Mouse (Mus musculus): Measurements from ENCODE around the gene Spats1.

The Spats1 gene

DNA sequence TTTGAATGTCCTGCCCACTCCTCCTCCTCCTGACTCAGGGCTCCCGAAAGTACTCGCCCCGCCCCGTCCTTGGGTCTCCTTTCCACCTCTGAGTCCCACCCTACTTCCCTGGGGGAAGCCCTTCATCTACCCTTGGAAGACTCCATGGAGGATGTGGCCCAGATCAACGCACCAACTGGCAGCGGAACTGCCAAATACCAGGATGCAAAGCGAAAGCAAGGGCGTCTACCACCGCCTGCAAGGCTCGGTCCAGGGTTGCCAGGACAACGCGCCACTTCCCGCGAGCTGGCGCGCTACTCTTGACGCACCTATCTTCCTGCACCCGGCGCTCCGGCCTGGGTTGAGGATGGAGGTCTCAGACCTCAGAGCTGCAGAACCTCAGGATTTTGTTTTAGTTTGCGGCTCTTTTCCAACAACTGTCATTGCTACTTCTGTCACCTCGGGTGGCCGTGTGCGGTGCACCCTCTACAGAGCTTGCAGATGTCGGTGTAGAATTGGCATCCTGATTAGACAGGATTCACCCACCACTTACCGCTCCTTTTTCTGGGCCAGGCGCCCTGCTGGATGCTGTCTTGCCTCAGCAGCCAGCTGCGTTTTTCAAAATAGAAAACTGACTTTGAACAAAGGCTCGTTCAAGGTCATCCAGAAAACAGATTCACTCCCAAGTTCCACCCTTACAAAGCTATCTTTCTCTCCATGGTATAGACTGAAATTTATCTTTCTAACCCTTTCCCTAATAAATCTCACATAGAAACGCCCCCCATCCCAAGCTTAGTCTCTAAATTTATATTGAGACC lies at the start of gene Spats1:
Spats1 (minus strand) TSS at position 747 of the 797 bp plus-strand sequence.
- DNase-seq = peak; percentile 76

DNA sequence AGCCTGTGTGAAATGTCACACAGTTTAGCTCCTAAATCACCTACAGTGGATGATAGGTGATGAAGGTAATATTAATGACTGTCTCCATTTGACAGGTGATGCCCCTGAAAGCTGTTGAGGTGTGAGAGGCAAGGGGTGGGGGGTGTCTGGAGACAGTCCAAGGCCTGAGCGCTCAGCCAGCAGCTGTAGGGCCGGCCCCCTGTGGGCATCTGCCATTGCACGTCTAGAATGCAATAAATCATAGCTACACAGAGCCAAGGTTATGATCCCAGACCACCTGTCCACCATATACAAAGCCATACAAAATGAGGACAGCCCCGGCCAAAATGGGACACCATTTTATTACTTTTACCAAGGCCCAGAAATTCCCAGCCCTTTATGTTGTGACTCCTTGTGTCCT lies 49.7 kb upstream of the Spats1 start:
- no peak for DNase-seq

DNA sequence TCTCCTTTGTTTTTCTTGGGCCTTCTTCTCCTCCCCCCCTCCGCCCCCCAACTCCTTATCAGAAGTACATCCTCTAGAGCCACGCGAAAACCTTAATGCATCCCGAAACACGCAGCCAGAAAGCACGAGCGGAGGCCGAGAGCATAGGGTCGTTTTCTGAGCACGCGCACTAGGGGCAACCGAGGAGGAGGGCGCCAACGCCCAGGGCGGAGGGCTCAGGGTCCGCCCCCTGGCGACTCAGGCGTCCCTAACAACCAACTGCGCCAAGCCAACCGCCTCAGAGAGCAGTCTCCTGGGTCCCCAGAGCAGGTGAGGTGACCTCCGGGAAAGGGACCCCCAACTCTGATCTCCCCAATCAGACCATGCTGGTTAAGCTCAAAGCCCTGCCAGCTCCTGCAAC lies 48.0 kb upstream of the Spats1 start, which contains the start of gene Tcte1:
Tcte1 (plus strand) TSS at position 172 of the 400 bp plus-strand sequence.
- DNase-seq = peak; percentile 77

DNA sequence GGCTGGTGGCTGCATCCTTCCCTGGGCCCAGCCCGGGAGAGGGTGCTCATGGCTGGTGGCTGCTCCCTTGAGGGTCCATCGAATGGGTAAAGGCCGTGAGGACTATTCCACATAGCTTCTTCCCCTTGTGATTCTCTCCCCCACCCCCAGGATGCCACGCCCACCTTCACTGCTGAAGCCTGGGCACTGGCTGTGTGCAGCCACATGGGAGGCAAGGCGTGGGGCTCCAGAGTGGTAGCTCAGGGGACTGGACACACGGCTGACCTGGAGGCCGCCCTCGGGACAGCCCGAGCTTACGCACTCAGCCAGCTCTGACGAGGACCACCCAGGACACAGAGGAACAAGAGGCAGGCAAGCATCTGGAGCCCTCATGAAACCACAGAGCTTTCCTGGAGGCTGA lies 44.9 kb upstream of the Spats1 start:
- DNase-seq = no peak

DNA sequence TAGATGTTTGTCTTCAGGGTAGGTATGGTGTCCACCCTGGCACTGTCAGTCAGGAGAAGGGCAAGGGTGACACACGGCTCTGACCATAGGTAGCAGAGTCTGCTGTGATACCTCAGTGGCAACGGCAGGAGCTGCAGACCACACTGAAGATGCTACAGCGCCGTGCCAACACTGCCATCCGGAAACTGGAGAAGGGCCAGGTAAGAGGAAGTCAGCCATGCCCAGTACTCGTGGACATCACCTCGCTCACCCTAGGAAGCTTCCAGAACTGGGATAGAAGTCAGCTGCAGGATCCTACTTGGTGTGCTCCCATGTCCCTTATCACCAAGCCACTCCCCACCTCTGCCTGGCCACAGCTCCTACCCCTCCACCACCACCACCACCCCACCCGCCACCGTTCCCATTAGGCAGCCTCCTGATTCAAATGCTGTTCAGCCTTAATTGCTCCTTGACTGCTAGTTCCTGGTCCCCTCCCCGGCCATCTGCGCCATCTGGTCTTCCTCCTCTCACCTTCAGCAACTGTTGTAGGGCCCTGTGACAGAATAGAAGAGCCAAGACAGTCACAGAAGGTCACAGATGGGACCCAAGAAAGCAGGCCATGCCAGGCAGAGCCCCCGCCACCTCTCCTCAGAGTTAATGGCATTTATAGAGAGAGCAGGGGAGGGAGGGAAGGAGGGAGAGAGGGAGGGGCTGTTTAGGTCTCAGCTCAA lies 43.7 kb upstream of the Spats1 start:
- no peak for DNase-seq

DNA sequence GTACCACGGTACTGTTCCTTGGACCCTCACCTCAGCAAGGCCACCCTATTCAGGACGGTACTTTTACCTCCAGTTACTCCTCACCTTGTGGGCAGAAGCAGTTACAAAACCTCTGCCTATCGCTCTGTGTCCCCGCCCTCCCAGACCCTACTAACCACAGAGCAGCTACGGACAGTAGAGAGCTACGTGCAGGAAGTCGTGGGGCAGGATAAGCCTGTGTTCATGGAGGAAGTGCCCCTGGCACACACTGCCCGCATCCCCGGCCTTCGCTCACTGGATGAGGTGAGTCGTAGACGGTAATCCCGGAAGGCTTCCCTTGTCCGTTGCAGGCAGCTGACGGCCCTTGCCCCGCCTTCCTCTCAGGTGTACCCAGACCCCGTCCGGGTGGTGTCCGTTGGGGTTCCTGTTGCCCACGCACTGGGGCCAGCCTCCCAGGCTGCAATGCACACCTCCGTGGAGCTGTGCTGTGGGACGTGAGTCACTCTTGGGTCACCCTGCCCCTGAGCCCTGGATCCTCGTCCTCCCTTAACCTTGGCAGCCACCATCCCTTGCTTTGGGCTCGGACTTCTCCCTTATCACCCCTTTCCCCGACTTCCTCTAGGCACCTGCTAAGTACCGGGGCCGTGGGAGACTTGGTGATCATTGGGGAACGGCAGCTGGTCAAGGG lies 42.5 kb upstream of the Spats1 start:
- no peak for DNase-seq

DNA sequence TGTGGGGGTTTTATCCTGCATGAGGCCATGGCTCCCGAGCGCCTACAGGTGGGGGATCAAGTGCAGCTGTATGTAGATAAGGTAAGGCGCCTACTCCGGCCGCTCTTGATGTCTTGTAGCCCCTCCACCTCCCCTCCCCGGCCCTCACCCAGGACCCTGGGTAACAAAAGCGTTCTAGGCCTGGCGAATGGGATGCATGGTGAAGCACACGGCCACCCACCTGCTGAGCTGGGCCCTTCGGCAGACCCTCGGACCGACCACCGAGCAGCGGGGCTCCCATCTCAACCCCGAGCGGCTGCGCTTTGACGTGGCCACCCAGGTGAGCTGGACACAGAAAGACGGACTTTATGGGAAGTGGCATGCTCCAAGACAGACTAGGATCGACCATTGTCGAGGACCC lies 41.9 kb upstream of the Spats1 start:
- no peak for DNase-seq

DNA sequence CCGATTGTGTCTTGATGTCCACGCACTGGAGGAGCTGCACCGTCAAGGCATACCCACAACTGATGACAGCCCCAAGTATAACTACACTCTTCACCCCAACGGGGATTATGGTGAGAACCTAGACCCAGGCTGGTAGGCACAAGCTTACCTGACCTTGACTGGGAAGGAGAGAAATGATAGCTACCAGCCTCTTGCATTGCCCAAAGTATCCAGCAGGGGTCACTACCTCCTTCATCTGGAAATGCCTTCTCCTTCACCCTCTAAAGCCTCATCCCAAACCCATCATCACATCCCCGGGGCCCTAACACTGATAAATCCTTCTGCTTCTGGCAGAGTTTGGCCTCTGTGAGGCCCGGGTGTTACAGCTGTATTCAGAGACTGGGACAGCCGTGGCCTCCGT lies 41.3 kb upstream of the Spats1 start:
- DNase-seq = peak; percentile 77

DNA sequence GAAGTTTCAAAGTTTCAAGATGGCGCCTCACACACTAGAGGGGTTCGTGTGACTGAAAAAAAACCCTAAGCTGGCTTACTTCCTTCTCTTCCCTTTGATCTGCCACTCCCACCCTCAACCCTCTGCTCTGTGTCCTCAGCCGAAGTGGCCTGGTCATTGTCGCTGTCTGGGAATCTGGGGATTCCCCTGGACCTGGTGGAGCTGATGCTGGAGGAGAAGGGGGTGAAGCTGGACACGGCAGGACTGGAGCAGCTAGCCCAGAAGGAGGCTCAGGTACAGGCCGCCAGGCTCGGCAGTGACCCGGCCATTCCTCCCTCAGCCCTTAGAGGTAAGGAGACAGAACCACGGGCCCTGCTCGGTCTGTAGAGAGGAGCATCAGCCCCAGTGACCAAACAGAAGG lies 40.6 kb upstream of the Spats1 start:
- DNase-seq = peak; percentile 3

DNA sequence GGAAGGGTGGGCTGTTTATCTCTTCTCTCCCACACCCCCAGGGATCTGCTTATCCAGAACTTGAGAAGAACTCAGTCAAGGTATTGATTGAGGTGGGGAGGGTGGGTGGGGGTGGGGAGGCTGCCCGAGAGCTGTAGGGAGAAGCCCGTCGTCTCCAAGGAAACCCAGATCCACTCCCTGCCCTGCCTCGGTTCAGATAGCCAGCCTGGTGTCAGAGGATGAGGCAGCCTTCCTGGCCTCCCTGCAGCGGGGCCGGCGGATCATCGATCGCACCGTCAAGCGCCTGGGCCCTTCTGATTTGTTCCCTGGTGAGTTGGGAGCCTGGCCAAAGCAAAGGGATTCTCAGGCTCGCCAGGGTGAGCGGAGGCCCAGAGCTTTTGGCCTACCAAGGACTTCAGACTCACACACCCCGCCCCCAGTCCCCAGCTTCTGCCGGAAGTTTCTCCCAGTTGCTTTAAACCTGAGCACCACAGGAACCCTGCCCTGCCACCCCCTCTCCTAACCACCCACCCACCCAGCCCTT lies 40.0 kb upstream of the Spats1 start:
- DNase-seq = no peak

DNA sequence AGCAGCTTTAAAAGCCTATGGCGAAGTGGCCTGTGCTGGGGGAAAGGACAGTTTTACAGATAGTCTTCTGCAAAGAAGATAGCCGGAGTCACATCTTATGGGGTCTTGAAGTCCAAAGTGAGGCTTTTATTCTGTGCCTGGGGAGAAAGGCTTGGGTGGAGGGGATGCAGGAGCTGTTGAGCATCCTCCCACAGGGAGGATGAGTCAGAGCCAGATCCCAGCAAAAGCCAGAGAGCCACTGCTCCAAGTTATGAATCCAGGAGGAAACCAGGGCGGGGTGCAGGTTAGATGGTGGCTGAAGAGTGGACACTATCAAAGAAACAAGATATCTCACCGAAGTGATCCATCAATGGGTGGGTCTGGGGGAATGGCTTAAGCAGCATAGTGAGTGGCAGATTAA lies 36.5 kb upstream of the Spats1 start:
- no peak for DNase-seq

DNA sequence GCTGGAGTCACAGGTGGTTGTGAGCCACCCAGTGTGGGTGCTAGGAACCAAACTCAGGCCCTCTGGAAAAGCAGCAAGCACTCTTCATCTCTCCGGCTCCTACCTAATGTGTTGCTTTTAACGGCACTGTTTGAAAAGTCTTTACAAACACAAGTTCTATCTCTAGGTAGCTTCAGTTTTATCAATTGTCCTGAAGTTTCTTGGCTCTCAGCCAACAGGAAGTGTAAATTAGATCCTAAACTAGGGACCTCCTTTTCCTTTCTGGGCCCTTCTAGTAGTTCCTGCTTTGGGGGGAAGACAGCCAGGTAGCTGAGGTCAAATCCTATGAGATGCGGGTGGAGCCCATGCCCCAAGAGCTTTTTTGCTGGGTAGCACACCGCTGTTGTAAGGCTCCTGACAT lies 35.7 kb upstream of the Spats1 start:
- no peak for DNase-seq

DNA sequence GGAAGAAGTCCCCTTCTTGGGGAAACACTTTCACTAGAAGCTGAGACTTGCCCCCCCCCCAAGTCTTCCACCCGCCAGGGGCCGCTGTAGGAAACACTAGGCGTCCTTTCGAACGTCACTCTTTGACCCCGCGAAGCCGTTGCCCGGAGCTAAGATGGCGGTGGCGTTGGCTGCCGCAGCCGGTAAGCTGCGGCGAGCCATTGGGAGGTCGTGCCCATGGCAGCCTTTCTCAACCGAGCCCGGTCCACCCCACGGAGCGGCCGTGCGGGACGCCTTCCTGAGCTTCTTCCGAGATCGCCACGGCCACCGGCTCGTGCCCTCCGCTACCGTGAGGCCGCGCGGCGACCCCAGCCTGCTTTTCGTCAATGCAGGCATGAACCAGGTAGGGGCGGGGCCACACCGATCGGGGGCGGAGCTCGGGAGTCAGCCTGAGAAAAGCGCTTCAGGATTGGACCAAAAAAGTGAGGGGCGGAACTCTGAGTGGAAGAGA lies 31.5 kb upstream of the Spats1 start, which contains the start of gene Aars2:
Aars2 (plus strand) TSS at position 142 of the 490 bp plus-strand sequence.
- DNase-seq = peak; percentile 97

DNA sequence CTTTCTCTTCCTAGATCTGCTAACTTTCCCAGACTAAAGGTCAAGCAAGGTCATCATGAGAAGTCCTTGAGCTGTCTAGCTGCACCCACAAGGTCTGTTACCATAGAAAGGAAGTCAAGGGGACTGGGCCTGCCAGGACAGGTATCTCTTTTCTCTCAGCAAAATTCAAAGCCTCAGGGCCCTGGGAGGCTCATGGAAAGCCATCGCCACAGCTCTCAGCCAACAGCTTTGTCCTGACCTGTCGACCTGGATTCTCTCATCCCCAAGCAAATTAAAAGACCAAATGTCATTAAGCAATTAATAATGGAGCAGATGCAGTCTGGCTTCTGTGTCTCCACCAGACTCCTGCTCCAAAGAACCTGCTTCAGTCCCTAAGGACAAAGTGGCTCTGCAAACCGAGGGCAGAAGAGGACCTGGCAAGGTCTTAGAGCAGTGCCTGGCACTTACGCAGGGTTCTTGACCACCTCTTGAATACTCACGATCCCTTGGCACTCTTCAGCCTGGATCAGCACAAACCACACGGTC lies 30.8 kb upstream of the Spats1 start:
- peak; percentile 14 for DNase-seq

DNA sequence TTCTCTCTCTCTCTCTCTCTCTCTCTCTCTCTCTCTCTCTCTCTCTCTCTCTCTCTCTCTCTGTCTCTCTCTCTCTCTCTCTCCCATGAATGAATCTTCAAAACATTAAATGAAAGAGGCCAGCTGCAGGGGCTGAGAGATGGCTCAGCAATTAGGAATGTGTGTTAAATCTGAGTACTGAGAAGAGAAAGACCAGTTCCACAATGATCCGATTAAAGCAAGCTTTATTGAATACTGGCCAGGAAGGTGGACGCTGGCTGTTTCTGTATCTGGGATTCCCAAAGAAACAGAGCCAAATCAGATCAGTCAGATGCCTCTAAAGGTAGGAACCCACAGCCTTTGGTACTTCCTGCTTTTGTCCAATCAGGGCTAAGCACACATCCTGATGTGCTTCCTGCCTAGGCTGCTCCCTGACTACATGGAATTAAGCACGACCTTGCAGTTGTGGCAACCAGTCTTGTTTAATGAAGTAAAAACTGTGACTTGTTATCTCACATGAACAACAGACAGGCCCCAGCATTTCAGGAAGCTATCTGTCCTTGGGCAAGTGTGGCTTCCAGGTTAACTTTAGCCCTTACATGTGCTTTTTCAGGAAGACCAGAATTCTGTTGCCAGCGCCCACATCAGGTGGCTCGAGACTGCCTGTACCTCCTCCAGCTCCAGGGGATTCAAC lies 28.2 kb upstream of the Spats1 start:
- DNase-seq = peak; percentile 27

DNA sequence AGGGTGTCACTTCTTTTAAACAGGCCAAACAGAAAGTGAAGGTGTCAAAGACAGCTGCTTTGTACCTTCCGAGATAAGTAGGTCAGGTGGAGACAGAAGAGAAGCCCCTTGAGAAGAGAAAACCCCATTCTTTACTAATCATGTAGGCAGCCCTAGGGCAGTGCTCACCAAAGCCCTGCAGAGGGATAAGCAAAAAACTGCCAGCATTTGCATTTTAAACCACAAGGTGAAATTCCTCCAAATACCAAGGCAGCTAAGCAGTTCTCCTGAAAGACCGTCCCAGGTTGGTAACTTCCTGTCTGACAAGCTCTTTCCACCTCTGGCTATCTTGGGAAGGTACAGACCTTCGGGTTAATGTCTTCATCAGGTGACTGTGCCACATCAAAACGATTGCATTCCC lies 27.1 kb upstream of the Spats1 start:
- DNase-seq = peak; percentile 24

DNA sequence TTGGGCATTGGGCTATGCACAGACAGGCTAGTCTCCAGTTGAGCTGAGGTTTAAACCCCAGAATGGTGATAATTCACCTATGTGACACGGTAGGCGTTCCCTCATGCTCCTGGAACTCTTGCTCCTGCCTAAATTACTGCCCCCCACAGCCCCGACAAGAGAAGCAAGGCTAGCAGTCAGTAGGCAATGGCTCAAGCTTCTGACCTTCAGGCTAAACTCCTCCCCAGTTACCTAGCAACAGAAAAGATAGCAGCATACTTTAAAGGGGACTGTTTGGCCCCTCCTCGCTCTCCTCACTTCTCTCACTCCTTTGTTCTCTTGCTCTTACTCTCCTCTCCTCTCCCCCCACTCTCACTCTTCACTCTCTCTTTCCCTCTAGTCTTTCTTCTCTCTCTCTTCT lies 25.8 kb upstream of the Spats1 start:
- DNase-seq = no peak

DNA sequence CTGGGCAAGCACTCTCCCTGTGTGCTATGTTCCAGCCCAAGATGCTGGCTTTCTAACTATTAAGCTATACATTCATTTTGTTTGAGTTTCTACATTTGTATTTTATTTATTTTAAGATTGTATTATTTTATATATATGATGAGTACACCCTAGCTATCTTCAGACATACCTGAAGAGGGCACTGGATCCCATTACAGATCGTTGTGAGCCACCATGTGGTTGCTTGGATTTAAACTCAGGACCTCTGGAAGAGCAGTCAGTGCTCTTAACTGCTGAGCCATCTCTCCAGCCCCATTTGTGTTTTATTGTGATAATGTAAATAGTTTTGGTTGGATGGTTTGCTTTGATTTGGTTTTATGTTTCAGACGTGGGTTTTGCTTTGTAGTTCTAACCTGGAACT lies 24.3 kb upstream of the Spats1 start:
- DNase-seq = no peak

DNA sequence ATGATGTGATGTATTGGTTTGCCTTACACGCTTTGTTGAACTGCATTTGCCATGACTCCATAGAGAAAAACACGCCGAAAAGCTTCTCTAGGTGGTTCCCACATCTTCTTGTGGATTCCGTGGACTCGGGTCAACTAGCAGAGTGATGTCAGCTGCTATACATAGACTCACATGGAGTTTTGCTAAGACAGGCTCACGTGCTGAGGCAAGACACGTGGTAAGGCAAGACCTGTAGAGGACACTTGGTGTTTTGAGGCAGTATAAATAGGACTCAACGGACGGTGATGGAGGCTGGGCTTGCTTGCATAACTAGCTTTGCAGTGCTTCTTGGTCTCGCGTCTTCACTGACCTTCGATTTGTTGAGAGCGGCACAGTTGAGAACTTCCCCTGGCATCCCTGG lies 23.2 kb upstream of the Spats1 start:
- DNase-seq = no peak

DNA sequence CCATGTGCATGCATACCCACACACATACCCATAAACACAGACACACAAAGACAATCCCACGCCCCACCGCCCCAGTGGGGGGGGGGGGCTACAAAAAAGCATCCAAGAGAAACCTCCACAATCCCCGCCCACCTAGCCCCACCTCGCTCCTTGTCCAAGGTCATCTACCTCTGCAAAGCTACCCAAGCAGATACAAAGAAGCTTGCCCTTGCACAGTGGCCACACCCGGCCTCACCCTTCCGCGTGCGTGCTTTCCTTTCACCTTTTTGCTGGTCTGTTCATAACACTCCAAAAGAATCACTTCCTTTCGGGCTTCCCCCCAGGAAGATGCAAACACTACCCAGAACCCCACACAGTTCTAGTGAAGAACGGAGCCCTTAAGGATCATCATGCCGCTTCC lies 20.2 kb upstream of the Spats1 start:
- DNase-seq = no peak

DNA sequence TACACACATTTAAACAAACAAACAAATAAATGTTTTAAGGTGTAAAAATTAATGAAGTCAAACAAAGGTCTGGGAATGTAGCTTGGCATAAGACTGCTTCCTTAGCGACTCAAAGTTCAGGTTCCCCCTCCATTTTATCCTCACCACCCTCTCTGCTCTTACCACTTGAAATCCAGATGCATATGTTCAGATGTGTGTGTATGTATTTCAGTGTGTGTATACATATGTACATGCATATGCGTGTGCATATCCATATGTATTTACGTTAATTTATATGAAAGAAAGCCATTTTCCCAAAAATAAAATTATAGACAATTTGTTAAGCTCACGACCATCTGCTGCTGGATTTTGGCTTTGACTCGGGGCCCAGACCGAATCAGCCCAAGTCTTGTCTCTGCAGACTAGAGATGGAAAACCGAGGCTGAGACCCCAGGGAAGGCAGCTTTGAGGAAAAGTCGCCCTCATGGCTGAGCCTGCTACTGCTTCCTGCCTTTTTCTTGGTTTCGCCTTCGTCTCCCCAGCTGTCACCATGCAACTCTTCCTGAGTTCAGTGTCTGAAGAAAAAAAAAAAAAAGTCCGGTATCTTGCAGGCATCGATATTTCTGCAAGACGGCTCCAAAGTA lies 15.4 kb upstream of the Spats1 start:
- no peak for DNase-seq

DNA sequence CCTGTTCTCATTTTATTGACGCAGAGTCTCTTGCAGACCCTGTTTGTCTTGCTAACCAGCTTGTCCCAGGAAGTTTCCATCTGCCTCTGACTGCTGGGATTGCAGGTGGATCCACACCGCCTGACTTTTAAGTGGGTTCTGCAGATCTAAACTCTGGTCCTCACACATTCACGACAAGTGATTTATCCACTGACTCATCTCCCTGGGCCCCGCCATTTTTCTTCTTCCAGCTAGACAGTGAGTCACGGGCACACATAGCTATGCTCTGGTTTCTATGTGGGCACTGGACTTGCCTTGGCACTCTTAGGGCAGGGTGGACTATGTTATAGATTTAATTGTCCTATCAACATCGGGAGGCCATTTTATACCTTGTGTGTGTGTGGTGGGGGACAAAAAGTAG lies 14.5 kb upstream of the Spats1 start:
- DNase-seq = no peak
